Mouse (Mus musculus): ENCODE data around the gene Mid1ip1. TPM values are rescaled to one million over a fixed set of nuclear protein-coding genes. Genes with fewer than 3 reads are reported as not detected.

The Mid1ip1 gene
- polyA plus RNA-seq, 1 experiment from 2014 or later, result 71.8 TPM

- ATAC-seq (ENCODE audit: low FRiP score), result no peak
- Histone ChIP-seq H3K9ac (no peak overlapping the region), H3K36me3 (no peaks in the 10 kb centered on the region), H3K27ac (no peak overlapping the region), H3K27me3 (no peaks in the 10 kb centered on the region), H3K9me3 (replicated peaks) (no peaks in the 10 kb centered on the region), H3K4me3 (no peak overlapping the region), H3K4me2 (replicated peaks) (no peak overlapping the region), H3K4me1 (no peaks in the 10 kb centered on the region)
- 69% methylated on average over 1 of the region's 1 CpGs for WGBS
These were observed 20.1 kb downstream of the Mid1ip1 start for GRCm38 (mm10) chrX:10734874-10735273.

GRCm38 (mm10) chrX:10758866-10759265 lies 44.1 kb downstream of the Mid1ip1 start:
- 80% methylated on average over 4 of the region's 4 CpGs for WGBS
- ATAC-seq (ENCODE audit: low FRiP score), result no peak
- Histone ChIP-seq H3K36me3 (no peaks in the 10 kb centered on the region), H3K9ac (no peak overlapping the region), H3K4me3 (no peak overlapping the region), H3K4me2 (replicated peaks) (no peak overlapping the region), H3K27me3 (no peaks in the 10 kb centered on the region), H3K4me1 (no peaks in the 10 kb centered on the region), H3K27ac (no peak overlapping the region), H3K9me3 (replicated peaks) (no peaks in the 10 kb centered on the region)

- Histone ChIP-seq H3K9me3 (replicated peaks) (no peaks in the 10 kb centered on the region), H3K4me3 (no peak overlapping the region), H3K36me3 (no peaks in the 10 kb centered on the region), H3K4me1 (no peaks in the 10 kb centered on the region), H3K27ac (no peak overlapping the region), H3K27me3 (no peaks in the 10 kb centered on the region), H3K4me2 (replicated peaks) (no peak overlapping the region), H3K9ac (no peak overlapping the region)
- WGBS, result 69% methylated on average over 10 of the region's 10 CpGs
- ATAC-seq (ENCODE audit: low FRiP score), result no peak
These were observed 48.7 kb downstream of the Mid1ip1 start for GRCm38 (mm10) chrX:10763476-10764016.

Other genes with a start within 250 kb of the Mid1ip1 start
- gene Tspan7, start 229.9 kb upstream of the Mid1ip1 start, polyA plus RNA-seq (2016; fragmentation: Nextera tagmentation; extraction: Ambion mirVana), result 98.0 and 106 TPM in 2 replicates